Mouse (Mus musculus) ZHBTc4 (cell line): Measurements from ENCODE around the gene Krit1.
"Not testable (repeated sequence)": the region's sequence is repeated elsewhere in the genome, so short reads cannot be mapped to it uniquely, and the experiment has no call there.

ENCODE experiments used
- DNase-seq: peaks from one replicate; pipeline ENCODE4 v3.0.0-alpha.2; 2011; ENCODE audit warnings: low read depth, low spot score

Krit1 gene

DNA sequence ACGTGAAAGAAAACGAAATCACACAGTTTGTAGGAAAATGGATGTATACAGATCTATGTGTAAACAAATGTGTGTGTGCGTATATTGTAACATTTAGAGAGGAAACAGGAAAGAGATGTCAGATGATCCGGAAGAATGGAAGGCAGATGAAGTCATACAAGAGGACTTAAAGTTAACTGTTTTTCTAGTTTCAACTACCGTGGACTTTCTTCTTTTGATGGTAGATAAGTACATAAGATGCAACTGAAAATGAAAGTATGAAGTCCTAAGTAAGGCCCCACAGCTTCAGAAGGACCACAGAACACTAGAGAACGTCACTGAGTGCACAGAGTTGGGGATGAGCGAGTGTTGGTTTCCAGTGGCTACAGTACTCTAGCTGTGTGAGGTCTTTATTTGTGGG lies 83.9 kb downstream of the Krit1 start:
- not testable (repeated sequence) for DNase-seq

GRCm38 (mm10) chr5:3889201-3889600 lies 86.2 kb downstream of the Krit1 start:
- DNase-seq, result no peak

GRCm38 (mm10) chr5:3893459-3894293 lies 90.7 kb downstream of the Krit1 start, which contains the start of gene Mterf1a:
TSS of gene Mterf1a (minus strand) at chr5:3893933.
- peak; percentile 29 for DNase-seq

DNA sequence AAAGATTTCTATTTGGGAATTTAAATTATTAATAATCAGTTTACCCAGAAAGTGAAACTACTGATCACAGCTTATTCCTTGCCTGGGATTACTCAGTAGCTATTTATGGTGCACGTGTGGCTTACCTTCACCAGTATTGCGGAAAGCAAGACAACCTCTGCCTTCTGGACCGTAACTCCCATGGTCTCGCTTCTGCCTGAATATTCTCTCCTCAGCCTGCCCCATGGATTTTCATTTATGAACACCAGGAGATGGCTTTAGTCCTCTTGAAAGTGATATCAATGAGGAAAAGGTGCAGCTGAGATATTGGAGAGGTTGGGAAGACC lies 91.3 kb downstream of the Krit1 start:
- not testable (repeated sequence) for DNase-seq
